Mouse (Mus musculus): Measurements from ENCODE around the gene Olfr1158. TPM values are rescaled to one million over a fixed set of nuclear protein-coding genes. Genes with fewer than 3 reads are reported as not detected.

The Olfr1158 gene
- total and polyA plus RNA-seq, 2 experiments from 2014 or later: not detected

DNA sequence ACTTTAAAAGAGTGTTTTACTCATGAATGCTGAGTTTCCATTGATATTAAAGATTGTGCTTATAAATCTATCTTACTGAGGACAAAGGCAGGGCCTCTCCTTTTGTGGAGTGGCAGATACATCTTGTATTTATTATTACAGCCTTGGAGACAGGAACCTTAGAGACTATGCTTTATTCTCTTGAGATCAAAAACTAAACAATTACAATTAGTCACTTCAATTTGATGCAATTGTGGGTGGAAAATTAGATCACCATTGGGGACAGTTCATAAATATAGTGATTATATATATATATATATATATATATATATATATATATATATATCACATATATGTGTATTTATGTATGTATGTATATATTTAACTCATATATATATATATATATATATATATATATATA lies 47.7 kb downstream of the Olfr1158 start, which contains the start of gene Olfr73:
Gene Olfr73 (minus strand): TSS at position 101 of the 400 bp plus-strand sequence.
- no peak within 1 kb of the TSS for H3K4me3 ChIP-seq (ENCODE audit: low read depth, low read length)
- no peak within 1 kb of the TSS for H3K9ac ChIP-seq (replicated peaks; ENCODE audit: low read length, poor library complexity, severe bottlenecking)
- no peaks in the 10 kb centered on the region for H3K27me3 ChIP-seq (ENCODE audit: insufficient read depth, low read length)
- DNase-seq (ENCODE audit: low spot score): no peak
- no peaks in the 10 kb centered on the region for H3K4me1 ChIP-seq (ENCODE audit: insufficient read depth, low read length)
- no peak within 1 kb of the TSS for H3K27ac ChIP-seq (ENCODE audit: low read depth, low read length)
- no peak within 1 kb of the TSS for H3K4me2 ChIP-seq (ENCODE audit: low read depth, low read length, poor library complexity, severe bottlenecking)
- H3K36me3 ChIP-seq (ENCODE audit: insufficient read depth, low read length): no peaks in the 10 kb centered on the region
- ATAC-seq (ENCODE audit: low FRiP score): no peak
- no peak for TF ChIP-seq CTCF (IDR thresholded peaks at IDR 0.05)
- H3K9me3 ChIP-seq (ENCODE audit: low read length): no peaks in the 10 kb centered on the region

Other genes with a start within 250 kb of the Olfr1158 start
- not detected in 2 replicates for gene Olfr1140, start 246.4 kb upstream of the Olfr1158 start, total RNA-seq (2014; rRNA removed)
- 0.16 TPM in 1 of 2 replicates, not detected in the other for gene Olfr1140, start 246.4 kb upstream of the Olfr1158 start, polyA plus RNA-seq (2015; fragmentation: Nextera tagmentation; extraction: Ambion mirVana)
- not detected in 2 replicates for gene Olfr1141, start 236.1 kb upstream of the Olfr1158 start, total RNA-seq (2014; rRNA removed)
- not detected in 2 replicates for gene Olfr1141, start 236.1 kb upstream of the Olfr1158 start, polyA plus RNA-seq (2015; fragmentation: Nextera tagmentation; extraction: Ambion mirVana)
- gene Olfr152, start 210.6 kb upstream of the Olfr1158 start, total RNA-seq (2014; rRNA removed): not detected in 2 replicates
- gene Olfr152, start 210.6 kb upstream of the Olfr1158 start, polyA plus RNA-seq (2015; fragmentation: Nextera tagmentation; extraction: Ambion mirVana): not detected in 2 replicates
- not detected in 2 replicates for gene Olfr1143, start 189.5 kb upstream of the Olfr1158 start, total RNA-seq (2014; rRNA removed)
- not detected in 2 replicates for gene Olfr1143, start 189.5 kb upstream of the Olfr1158 start, polyA plus RNA-seq (2015; fragmentation: Nextera tagmentation; extraction: Ambion mirVana)
- not detected in 2 replicates for gene Olfr1145, start 180.3 kb upstream of the Olfr1158 start, total RNA-seq (2014; rRNA removed)
- gene Olfr1145, start 180.3 kb upstream of the Olfr1158 start, polyA plus RNA-seq (2015; fragmentation: Nextera tagmentation; extraction: Ambion mirVana): not detected in 2 replicates
- gene Olfr1148, start 159.6 kb upstream of the Olfr1158 start, total RNA-seq (2014; rRNA removed): not detected in 2 replicates
- not detected in 2 replicates for gene Olfr1148, start 159.6 kb upstream of the Olfr1158 start, polyA plus RNA-seq (2015; fragmentation: Nextera tagmentation; extraction: Ambion mirVana)
- gene Olfr1150-ps1, start 146.1 kb upstream of the Olfr1158 start, total RNA-seq (2014; rRNA removed): not detected in 2 replicates
- gene Olfr1150-ps1, start 146.1 kb upstream of the Olfr1158 start, polyA plus RNA-seq (2015; fragmentation: Nextera tagmentation; extraction: Ambion mirVana): not detected in 2 replicates
- not detected in 2 replicates for gene Olfr1151, start 134.3 kb upstream of the Olfr1158 start, total RNA-seq (2014; rRNA removed)
- not detected in 2 replicates for gene Olfr1151, start 134.3 kb upstream of the Olfr1158 start, polyA plus RNA-seq (2015; fragmentation: Nextera tagmentation; extraction: Ambion mirVana)
- gene Olfr1152, start 123.6 kb upstream of the Olfr1158 start, total RNA-seq (2014; rRNA removed): under 0.01 TPM in 1 of 2 replicates, not detected in the other
- gene Olfr1152, start 123.6 kb upstream of the Olfr1158 start, polyA plus RNA-seq (2015; fragmentation: Nextera tagmentation; extraction: Ambion mirVana): not detected in 2 replicates
- gene Olfr1153, start 95.2 kb upstream of the Olfr1158 start, total RNA-seq (2014; rRNA removed): not detected in 2 replicates
- not detected in 2 replicates for gene Olfr1153, start 95.2 kb upstream of the Olfr1158 start, polyA plus RNA-seq (2015; fragmentation: Nextera tagmentation; extraction: Ambion mirVana)
- not detected in 2 replicates for gene Olfr1154, start 84.9 kb upstream of the Olfr1158 start, total RNA-seq (2014; rRNA removed)
- gene Olfr1154, start 84.9 kb upstream of the Olfr1158 start, polyA plus RNA-seq (2015; fragmentation: Nextera tagmentation; extraction: Ambion mirVana): not detected in 2 replicates
- not detected in 2 replicates for gene Olfr1155, start 45.0 kb upstream of the Olfr1158 start, total RNA-seq (2014; rRNA removed)
- gene Olfr1155, start 45.0 kb upstream of the Olfr1158 start, polyA plus RNA-seq (2015; fragmentation: Nextera tagmentation; extraction: Ambion mirVana): not detected in 2 replicates
- not detected in 2 replicates for gene Olfr1156, start 37.0 kb upstream of the Olfr1158 start, total RNA-seq (2014; rRNA removed)
- not detected in 2 replicates for gene Olfr1156, start 37.0 kb upstream of the Olfr1158 start, polyA plus RNA-seq (2015; fragmentation: Nextera tagmentation; extraction: Ambion mirVana)
- gene Olfr1157, start 21.8 kb upstream of the Olfr1158 start, total RNA-seq (2014; rRNA removed): not detected in 2 replicates
- gene Olfr1157, start 21.8 kb upstream of the Olfr1158 start, polyA plus RNA-seq (2015; fragmentation: Nextera tagmentation; extraction: Ambion mirVana): not detected in 2 replicates
- gene Olfr74, start 15.4 kb upstream of the Olfr1158 start, total RNA-seq (2014; rRNA removed): not detected in 2 replicates
- gene Olfr74, start 15.4 kb upstream of the Olfr1158 start, polyA plus RNA-seq (2015; fragmentation: Nextera tagmentation; extraction: Ambion mirVana): not detected in 2 replicates
- not detected in 2 replicates for gene Olfr1160, start 18.2 kb downstream of the Olfr1158 start, total RNA-seq (2014; rRNA removed)
- gene Olfr1160, start 18.2 kb downstream of the Olfr1158 start, polyA plus RNA-seq (2015; fragmentation: Nextera tagmentation; extraction: Ambion mirVana): not detected in 2 replicates
- not detected in 2 replicates for gene Olfr1161, start 32.7 kb downstream of the Olfr1158 start, total RNA-seq (2014; rRNA removed)
- not detected in 2 replicates for gene Olfr1161, start 32.7 kb downstream of the Olfr1158 start, polyA plus RNA-seq (2015; fragmentation: Nextera tagmentation; extraction: Ambion mirVana)
- gene Olfr73, start 47.6 kb downstream of the Olfr1158 start, total RNA-seq (2014; rRNA removed): not detected in 2 replicates
- gene Olfr73, start 47.6 kb downstream of the Olfr1158 start, polyA plus RNA-seq (2015; fragmentation: Nextera tagmentation; extraction: Ambion mirVana): not detected in 2 replicates
- not detected in 2 replicates for gene Olfr1162, start 61.0 kb downstream of the Olfr1158 start, total RNA-seq (2014; rRNA removed)
- not detected in 2 replicates for gene Olfr1162, start 61.0 kb downstream of the Olfr1158 start, polyA plus RNA-seq (2015; fragmentation: Nextera tagmentation; extraction: Ambion mirVana)
- not detected in 2 replicates for gene Olfr1163, start 81.7 kb downstream of the Olfr1158 start, total RNA-seq (2014; rRNA removed)
- gene Olfr1163, start 81.7 kb downstream of the Olfr1158 start, polyA plus RNA-seq (2015; fragmentation: Nextera tagmentation; extraction: Ambion mirVana): not detected in 2 replicates
- gene Olfr1164, start 103.9 kb downstream of the Olfr1158 start, total RNA-seq (2014; rRNA removed): not detected in 2 replicates
- not detected in 2 replicates for gene Olfr1164, start 103.9 kb downstream of the Olfr1158 start, polyA plus RNA-seq (2015; fragmentation: Nextera tagmentation; extraction: Ambion mirVana)
- not detected in 2 replicates for gene Olfr1166, start 138.2 kb downstream of the Olfr1158 start, total RNA-seq (2014; rRNA removed)
- gene Olfr1166, start 138.2 kb downstream of the Olfr1158 start, polyA plus RNA-seq (2015; fragmentation: Nextera tagmentation; extraction: Ambion mirVana): not detected in 2 replicates
- gene Olfr1167, start 165.1 kb downstream of the Olfr1158 start, total RNA-seq (2014; rRNA removed): not detected in 2 replicates
- gene Olfr1167, start 165.1 kb downstream of the Olfr1158 start, polyA plus RNA-seq (2015; fragmentation: Nextera tagmentation; extraction: Ambion mirVana): not detected in 2 replicates
- gene Olfr1168, start 191.8 kb downstream of the Olfr1158 start, total RNA-seq (2014; rRNA removed): not detected in 2 replicates
- gene Olfr1168, start 191.8 kb downstream of the Olfr1158 start, polyA plus RNA-seq (2015; fragmentation: Nextera tagmentation; extraction: Ambion mirVana): not detected in 2 replicates
- not detected in 2 replicates for gene Olfr1170, start 238.2 kb downstream of the Olfr1158 start, total RNA-seq (2014; rRNA removed)
- gene Olfr1170, start 238.2 kb downstream of the Olfr1158 start, polyA plus RNA-seq (2015; fragmentation: Nextera tagmentation; extraction: Ambion mirVana): not detected in 2 replicates